Mouse (Mus musculus) telencephalon, adult 2 months (tissue): ENCODE data around the gene Lmnb2.

Experiments
- DNase-seq: peaks from one replicate; pipeline ENCODE4 v3.0.0-alpha.2; 2011; ENCODE audit warnings: low read depth, low spot score

Lmnb2 gene

GRCm38 (mm10) chr10:80917779-80918434, at the start of gene Lmnb2:
Gene Lmnb2 (minus strand): TSS chr10:80918245.
- peak; percentile 83 for DNase-seq

GRCm38 (mm10) chr10:80967101-80967656, 49.1 kb upstream of the Lmnb2 start:
- no peak for DNase-seq

- no peak for DNase-seq
Measured at GRCm38 (mm10) chr10:80966296-80966695, 48.3 kb upstream of the Lmnb2 start.

- DNase-seq = no peak
Measured at GRCm38 (mm10) chr10:80963031-80963975, 45.3 kb upstream of the Lmnb2 start.

- DNase-seq = no peak
Measured at GRCm38 (mm10) chr10:80962585-80962984, 44.5 kb upstream of the Lmnb2 start.

GRCm38 (mm10) chr10:80962051-80962472, 44.0 kb upstream of the Lmnb2 start:
- no peak for DNase-seq

- DNase-seq = no peak
Measured at GRCm38 (mm10) chr10:80960551-80961508, 42.8 kb upstream of the Lmnb2 start.

- DNase-seq = no peak
Measured at GRCm38 (mm10) chr10:80958979-80959637, 41.1 kb upstream of the Lmnb2 start.

- DNase-seq = no peak
Measured at GRCm38 (mm10) chr10:80957791-80958190, 39.7 kb upstream of the Lmnb2 start.

GRCm38 (mm10) chr10:80956901-80957300, 38.9 kb upstream of the Lmnb2 start:
- no peak for DNase-seq

- DNase-seq = no peak
Measured at GRCm38 (mm10) chr10:80956385-80956784, 38.3 kb upstream of the Lmnb2 start.

GRCm38 (mm10) chr10:80955536-80955935, 37.5 kb upstream of the Lmnb2 start:
- no peak for DNase-seq

- no peak for DNase-seq
Measured at GRCm38 (mm10) chr10:80954843-80955242, 36.8 kb upstream of the Lmnb2 start.

GRCm38 (mm10) chr10:80954415-80954814, 36.4 kb upstream of the Lmnb2 start:
- DNase-seq = no peak

GRCm38 (mm10) chr10:80952449-80952848, 34.4 kb upstream of the Lmnb2 start:
- DNase-seq = no peak

GRCm38 (mm10) chr10:80951761-80952390, 33.8 kb upstream of the Lmnb2 start:
- no peak for DNase-seq

GRCm38 (mm10) chr10:80950314-80950713, 32.3 kb upstream of the Lmnb2 start:
- DNase-seq = no peak

- no peak for DNase-seq
Measured at GRCm38 (mm10) chr10:80949081-80949480, 31.0 kb upstream of the Lmnb2 start.

GRCm38 (mm10) chr10:80948570-80948969, 30.5 kb upstream of the Lmnb2 start:
- no peak for DNase-seq

- DNase-seq = no peak
Measured at GRCm38 (mm10) chr10:80947802-80948201, 29.8 kb upstream of the Lmnb2 start.
